Mouse (Mus musculus) urinary bladder, postnatal 4 days (tissue): ENCODE data around the gene Gm3183.
"Not testable (repeated sequence)": the region's sequence is repeated elsewhere in the genome, so short reads cannot be mapped to it uniquely, and the experiment has no call there.

Experiments used
- DNase-seq, 2 experiments: peaks; one replicate each; pipeline ENCODE4 v3.0.0; 2021 to 2022; ENCODE audit warnings: low spot score in 2 of 2

Gene Gm3183

GRCm38 (mm10) chr5:94865136-94865535, at the start of gene Gm3183:
Gene Gm3183 (plus strand): TSS chr5:94865436.
- DNase-seq: not testable (repeated sequence)
